Comparison of ENCODE assay signal across 23 mouse cellular contexts in the genomic region with DNA sequence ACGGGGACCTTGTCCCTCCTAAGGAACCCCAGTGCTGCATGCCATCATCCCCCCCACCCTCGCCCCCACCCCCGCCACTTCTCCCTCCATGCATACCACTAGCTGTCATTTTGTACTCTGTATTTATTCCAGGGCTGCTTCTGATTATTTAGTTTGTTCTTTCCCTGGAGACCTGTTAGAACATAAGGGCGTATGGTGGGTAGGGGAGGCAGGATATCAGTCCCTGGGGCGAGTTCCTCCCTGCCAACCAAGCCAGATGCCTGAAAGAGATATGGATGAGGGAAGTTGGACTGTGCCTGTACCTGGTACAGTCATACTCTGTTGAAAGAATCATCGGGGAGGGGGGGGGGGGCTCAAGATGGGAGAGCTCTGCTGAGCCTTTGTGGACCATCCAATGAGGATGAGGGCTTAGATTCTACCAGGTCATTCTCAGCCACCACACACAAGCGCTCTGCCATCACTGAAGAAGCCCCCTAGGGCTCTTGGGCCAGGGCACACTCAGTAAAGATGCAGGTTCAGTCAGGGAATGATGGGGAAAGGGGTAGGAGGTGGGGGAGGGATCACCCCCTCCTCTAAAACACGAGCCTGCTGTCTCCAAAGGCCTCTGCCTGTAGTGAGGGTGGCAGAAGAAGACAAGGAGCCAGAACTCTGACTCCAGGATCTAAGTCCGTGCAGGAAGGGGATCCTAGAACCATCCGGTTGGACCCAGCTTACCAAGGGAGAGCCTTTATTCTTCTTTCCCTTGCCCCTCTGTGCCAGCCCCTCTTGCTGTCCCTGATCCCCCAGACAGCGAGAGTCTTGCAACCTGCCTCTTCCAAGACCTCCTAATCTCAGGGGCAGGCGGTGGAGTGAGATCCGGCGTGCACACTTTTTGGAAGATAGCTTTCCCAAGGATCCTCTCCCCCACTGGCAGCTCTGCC. TPM values are rescaled to one million over a fixed set of nuclear protein-coding genes. Genes with fewer than 3 reads are reported as not detected.
DNase-seq lines count a peak whose midpoint lies in the region; TF ChIP-seq lines count a peak whose summit lies in the region.
"Had no signal": no experiment of that assay in that cellular context is flagged by ENCODE, and none has a peak within 500 bp of the region (broad histone marks: within the 10 kb centered on the region; RNA-seq: fewer than 3 reads in every experiment).

No protein-coding gene starts in this region.

- TF ChIP-seq EP300 in MEL (IDR thresholded peaks at IDR 0.05; ENCODE audit: low read depth in 1 of 2, low read length in 2 of 2) = peak; percentile 70 to 85

- H3K4me1 ChIP-seq in kidney, adult 2 months (ENCODE audit: control insufficient read depth, insufficient read depth, low read length) = no peaks in the 10 kb centered on the region
- H3K4me1 ChIP-seq in MEL (ENCODE audit: control insufficient read depth in 1 of 2, insufficient read depth in 2 of 2, low read length in 2 of 2) = peaks cover 5 to 46% of the 10 kb centered on the region in 2 experiments

- TF ChIP-seq POLR2A in kidney, adult 2 months (IDR thresholded peaks at IDR 0.05; ENCODE audit: low read depth, low read length) = no peak
- no peak for TF ChIP-seq POLR2A in MEL (IDR thresholded peaks at IDR 0.05; ENCODE audit: control insufficient read depth in 1 of 2, insufficient read depth in 1 of 2, low read depth in 1 of 2, low read length in 2 of 2, poor library complexity in 1 of 2)

- H3K9ac ChIP-seq in MEL (ENCODE audit: control insufficient read depth, low read depth, low read length, poor library complexity, severe bottlenecking) = no peak overlapping the region; the same call in 1 of the 2 replicates
- H3K9ac ChIP-seq: embryonic facial prominence, embryonic 13.5 days; forebrain, embryonic 13.5 days; heart, embryonic 12.5 days; liver, postnatal 0 days; neural tube, embryonic 15.5 days; stomach, embryonic 15.5 days had no signal

- intact Hi-C loops in left cerebral cortex, postnatal 14 days (cut with DNase I) = no loop called here

- no peaks in the 10 kb centered on the region for H3K27me3 ChIP-seq in kidney, adult 2 months (replicated peaks; ENCODE audit: control insufficient read depth, insufficient read depth, low read length)
- no peaks in the 10 kb centered on the region for H3K27me3 ChIP-seq in MEL (ENCODE audit: control insufficient read depth in 1 of 2, insufficient read depth in 2 of 2, low read length in 2 of 2)

- H3K4me3 ChIP-seq in kidney, adult 2 months (ENCODE audit: insufficient read depth, low read depth, low read length) = no peak overlapping the region
- no peak overlapping the region for H3K4me3 ChIP-seq in MEL (ENCODE audit: control insufficient read depth in 1 of 2, insufficient read depth in 1 of 2, low read depth in 2 of 2, low read length in 2 of 2)
- H3K4me3 ChIP-seq: embryonic facial prominence, embryonic 13.5 days; forebrain, embryonic 13.5 days; heart, embryonic 12.5 days; midbrain, embryonic 10.5 days; neural tube, embryonic 15.5 days; stomach, embryonic 15.5 days had no signal

- no peak overlapping the region for H3K27ac ChIP-seq in kidney, adult 2 months (ENCODE audit: insufficient read depth, low read depth, low read length)
- H3K27ac ChIP-seq in MEL (ENCODE audit: control insufficient read depth, low read depth, low read length) = peak overlapping the region; percentile 17; the same call in 1 of the 2 replicates
- H3K27ac ChIP-seq: embryonic facial prominence, embryonic 13.5 days; forebrain, embryonic 13.5 days; hindbrain, postnatal 0 days; kidney, postnatal 0 days; macrophage; midbrain, embryonic 10.5 days; neural tube, embryonic 15.5 days; stomach, embryonic 15.5 days had no signal

- TF ChIP-seq CTCF in kidney, adult 2 months (conservative IDR thresholded peaks at IDR 0.05; ENCODE audit: insufficient read depth, insufficient read length, low read depth, low read length) = no peak
- TF ChIP-seq CTCF in MEL (IDR thresholded peaks at IDR 0.05 in 2 of 3, conservative IDR thresholded peaks at IDR 0.05 in 1 of 3; ENCODE audit: control insufficient read depth in 1 of 3, insufficient read depth in 1 of 3, low read depth in 2 of 3, low read length in 3 of 3, poor library complexity in 1 of 3, severe bottlenecking in 1 of 3) = no peak

- 86% methylated on average over 14 of the region's 14 CpGs for WGBS in kidney, adult 2 months

- no peak for TF ChIP-seq RAD21 in MEL (IDR thresholded peaks at IDR 0.05; ENCODE audit: low read depth, low read length)

- no peaks in the 10 kb centered on the region for H3K9me3 ChIP-seq in MEL (replicated peaks; ENCODE audit: insufficient read depth, low read length)
- H3K9me3 ChIP-seq: embryonic facial prominence, embryonic 13.5 days; forebrain, embryonic 13.5 days; heart, embryonic 12.5 days; midbrain, embryonic 10.5 days; neural tube, embryonic 15.5 days; stomach, embryonic 15.5 days had no signal

- no peaks in the 10 kb centered on the region for H3K36me3 ChIP-seq in kidney, adult 2 months (ENCODE audit: control insufficient read depth, insufficient read depth, low read length)
- peaks cover 0 to 33% of the 10 kb centered on the region in 2 experiments; a peak in 2 of 4 replicates for H3K36me3 ChIP-seq in MEL (ENCODE audit: control insufficient read depth in 1 of 2, insufficient read depth in 2 of 2, low read length in 2 of 2)
- H3K36me3 ChIP-seq: embryonic facial prominence, embryonic 13.5 days; heart, embryonic 12.5 days; midbrain, embryonic 10.5 days; neural tube, embryonic 15.5 days; stomach, embryonic 15.5 days had no signal

- H3K79me2 ChIP-seq in MEL (ENCODE audit: control insufficient read depth, insufficient read depth, low read length, poor library complexity) = no peaks in the 10 kb centered on the region

- DNase-seq in adrenal gland, adult (ENCODE audit: inconsistent age in 2 of 2, low spot score in 1 of 2) = peak; percentile 86 to 98
- DNase-seq in adrenal gland, adult 18-20 months (ENCODE audit: low spot score in 2 of 2) = no peak
- DNase-seq in kidney, adult 11 months = peak; percentile 94
- no peak for DNase-seq in kidney, adult 2 months
- peak; percentile 91 for DNase-seq in left cerebral cortex, adult 11 months (ENCODE audit: low spot score)
- no peak for DNase-seq in left cerebral cortex, postnatal 14 days (ENCODE audit: low spot score in 2 of 2)
- DNase-seq in MEL (ENCODE audit: low read depth, low spot score) = peak; percentile 66
- no peak for DNase-seq in gastrocnemius, adult 18-20 months (ENCODE audit: low spot score)
- DNase-seq: adrenal gland, postnatal 25 days; cerebellum, postnatal 36 days; embryo, embryonic 11 days; heart, postnatal 10 days; liver, postnatal 0 days had no signal

TF ChIP-seq in MEL, 35 proteins besides CTCF, POLR2A, EP300 and RAD21:
- TF ChIP-seq CHD1 (IDR thresholded peaks at IDR 0.05; ENCODE audit: low read depth, low read length) (no peak), TCF12 (IDR thresholded peaks at IDR 0.05; ENCODE audit: low read depth, low read length) (peak; percentile 81), ZKSCAN1 (IDR thresholded peaks at IDR 0.05; ENCODE audit: low read depth, low read length) (no peak), USF1 (IDR thresholded peaks at IDR 0.05; ENCODE audit: low read depth, low read length) (no peak), TAL1 (IDR thresholded peaks at IDR 0.05; ENCODE audit: low read length) (peak; percentile 71), RCOR1 (IDR thresholded peaks at IDR 0.05; ENCODE audit: low read depth, low read length) (peak; percentile 45; the same call in 1 of the 2 replicates), ETS1 (IDR thresholded peaks at IDR 0.05; ENCODE audit: low read depth, low read length) (peak; percentile 61), NRF1 (IDR thresholded peaks at IDR 0.05; ENCODE audit: insufficient read depth, low read depth, low read length, poor library complexity, severe bottlenecking) (no peak), GATA1 (IDR thresholded peaks at IDR 0.05; ENCODE audit: low read depth, low read length) (peak; percentile 80)

RNA-seq across cellular contexts. Expression of a gene that starts 4.6 kb away (rescaled TPM):
- 10 to 100 TPM; 41.2 to 44.2 TPM for total RNA-seq in adrenal gland, adult 18-20 months (2021)
- polyA plus RNA-seq in kidney, adult 2 months (2012; rRNA removed) = 9.2 and 20.6 TPM in 2 replicates
- 100 to 1,000 TPM; 854 to 877 TPM for total RNA-seq in left cerebral cortex, postnatal 14 days (2021)
- total RNA-seq in MEL (2012; rRNA removed) = 1.5 and 4.0 TPM in 2 replicates
- 10 to 100 TPM in 1 of 2 experiments, not detected in 1; 24.0 TPM for polyA plus RNA-seq in MEL (2012; ENCODE audit: insufficient read depth in 1 of 2, insufficient read length in 2 of 2, low read depth in 1 of 2, low replicate concordance in 2 of 2, missing spikeins in 1 of 2)
- total RNA-seq in gastrocnemius, adult 18-20 months (2021) = 10 to 100 TPM in 1 of 2 experiments, 1 to 10 TPM in 1; 7.9 to 10.5 TPM
- polyA plus RNA-seq: midbrain, embryonic 10.5 days had no signal

RNA-seq across cellular contexts. Expression of a gene that starts 19.0 kb away (rescaled TPM):
- 10 to 100 TPM; 36.4 to 40.9 TPM for total RNA-seq in adrenal gland, adult 18-20 months (2021)
- 55.5 and 66.8 TPM in 2 replicates for polyA plus RNA-seq in kidney, adult 2 months (2012; rRNA removed)
- 10 to 100 TPM; 71.9 to 87.1 TPM for total RNA-seq in left cerebral cortex, postnatal 14 days (2021)
- total RNA-seq in MEL (2012; rRNA removed) = 3.6 and 4.3 TPM in 2 replicates
- 10 to 100 TPM in 1 of 2 experiments, not detected in 1; 13.9 TPM for polyA plus RNA-seq in MEL (2012; ENCODE audit: insufficient read depth in 1 of 2, insufficient read length in 2 of 2, low read depth in 1 of 2, low replicate concordance in 2 of 2, missing spikeins in 1 of 2)
- 100 to 1,000 TPM; 125 to 221 TPM for total RNA-seq in gastrocnemius, adult 18-20 months (2021)

RNA-seq across cellular contexts. Expression of a gene that starts 53.7 kb away (rescaled TPM):
- not detected for total RNA-seq in adrenal gland, adult 18-20 months (2021)
- 4.4 and 5.4 TPM in 2 replicates for polyA plus RNA-seq in kidney, adult 2 months (2012; rRNA removed)
- under 1 TPM; 0.46 to 0.82 TPM for total RNA-seq in left cerebral cortex, postnatal 14 days (2021)
- total RNA-seq in MEL (2012; rRNA removed) = not detected in 2 replicates
- polyA plus RNA-seq in MEL (2012; ENCODE audit: insufficient read depth in 1 of 2, insufficient read length in 2 of 2, low read depth in 1 of 2, low replicate concordance in 2 of 2, missing spikeins in 1 of 2) = under 1 TPM in 1 of 2 experiments, not detected in 1; 0.10 TPM
- not detected for total RNA-seq in gastrocnemius, adult 18-20 months (2021)
- total RNA-seq: adrenal gland, postnatal 25 days; gastrocnemius, adult 8-10 months; heart, postnatal 10 days had no signal
- polyA plus RNA-seq: heart, embryonic 12.5 days; liver, postnatal 0 days; macrophage had no signal

RNA-seq across cellular contexts. Expression of a gene that starts 59.2 kb away (rescaled TPM):
- 10 to 100 TPM; 13.2 to 17.8 TPM for total RNA-seq in adrenal gland, adult 18-20 months (2021)
- 16.8 and 19.6 TPM in 2 replicates for polyA plus RNA-seq in kidney, adult 2 months (2012; rRNA removed)
- total RNA-seq in left cerebral cortex, postnatal 14 days (2021) = 10 to 100 TPM; 17.1 to 19.6 TPM
- 0.19 TPM in 1 of 2 replicates, not detected in the other for total RNA-seq in MEL (2012; rRNA removed)
- polyA plus RNA-seq in MEL (2012; ENCODE audit: insufficient read depth in 1 of 2, insufficient read length in 2 of 2, low read depth in 1 of 2, low replicate concordance in 2 of 2, missing spikeins in 1 of 2) = under 1 TPM in 1 of 2 experiments, not detected in 1; 0.13 TPM
- total RNA-seq in gastrocnemius, adult 18-20 months (2021) = 1 to 10 TPM; 3.9 to 5.4 TPM
- polyA plus RNA-seq: macrophage had no signal

Comparison
In these comparisons a context has a peak if more than half of its experiments do, and no peak if none do; other contexts are left out.
1. DNase-seq: peak in adrenal gland, adult (2 of 2), kidney, adult 11 months (single experiment), left cerebral cortex, adult 11 months (single experiment) and MEL (single experiment); none in adrenal gland, adult 18-20 months (0 of 2), kidney, adult 2 months (single experiment), left cerebral cortex, postnatal 14 days (0 of 2) and gastrocnemius, adult 18-20 months (single experiment).
2. RNA of a gene that starts 4.6 kb away (total RNA-seq): 854 to 877 TPM in left cerebral cortex, postnatal 14 days; 41.2 to 44.2 TPM in adrenal gland, adult 18-20 months, 7.9 to 10.5 TPM in gastrocnemius, adult 18-20 months and 1.5 to 4.0 TPM in MEL; every median in the first group is over 10 times any median in the second.